Mouse (Mus musculus): Measurements from ENCODE around the gene Tmem135.
"Not testable (repeated sequence)": the region's sequence is repeated elsewhere in the genome, so short reads cannot be mapped to it uniquely, and the experiment has no call there.

Gene Tmem135

GRCm38 (mm10) chr7:89326761-89327160 is 77.3 kb downstream of the Tmem135 start:
- DNase-seq (ENCODE audit: low read depth, low spot score) = no peak

- DNase-seq (ENCODE audit: low read depth, low spot score) = no peak
Measured at GRCm38 (mm10) chr7:89326202-89326601, 77.8 kb downstream of the Tmem135 start.

- not testable (repeated sequence) for DNase-seq (ENCODE audit: low read depth, low spot score)
Measured at GRCm38 (mm10) chr7:89322741-89323140, 81.3 kb downstream of the Tmem135 start.

- no peak for DNase-seq (ENCODE audit: low read depth, low spot score)
Measured at GRCm38 (mm10) chr7:89319351-89319750, 84.7 kb downstream of the Tmem135 start.

- not testable (repeated sequence) for DNase-seq (ENCODE audit: low read depth, low spot score)
Measured at GRCm38 (mm10) chr7:89317088-89317487, 86.9 kb downstream of the Tmem135 start.

- no peak for DNase-seq (ENCODE audit: low read depth, low spot score)
Measured at GRCm38 (mm10) chr7:89316112-89316511, 87.9 kb downstream of the Tmem135 start.

- DNase-seq (ENCODE audit: low read depth, low spot score) = no peak
Measured at GRCm38 (mm10) chr7:89311555-89311954, 92.5 kb downstream of the Tmem135 start.

GRCm38 (mm10) chr7:89308926-89309325 is 95.1 kb downstream of the Tmem135 start:
- DNase-seq (ENCODE audit: low read depth, low spot score) = no peak

GRCm38 (mm10) chr7:89308238-89308637 is 95.8 kb downstream of the Tmem135 start:
- no peak for DNase-seq (ENCODE audit: low read depth, low spot score)

- DNase-seq (ENCODE audit: low read depth, low spot score) = no peak
Measured at GRCm38 (mm10) chr7:89306831-89307230, 97.2 kb downstream of the Tmem135 start.

GRCm38 (mm10) chr7:89304958-89305357 is 99.1 kb downstream of the Tmem135 start:
- DNase-seq (ENCODE audit: low read depth, low spot score) = no peak

- DNase-seq (ENCODE audit: low read depth, low spot score) = no peak
Measured at GRCm38 (mm10) chr7:89303765-89304164, 100.3 kb downstream of the Tmem135 start.

- DNase-seq (ENCODE audit: low read depth, low spot score) = no peak
Measured at GRCm38 (mm10) chr7:89298911-89299458, 105.0 kb downstream of the Tmem135 start.

GRCm38 (mm10) chr7:89296941-89297340 is 107.1 kb downstream of the Tmem135 start:
- no peak for DNase-seq (ENCODE audit: low read depth, low spot score)

- DNase-seq (ENCODE audit: low read depth, low spot score) = no peak
Measured at GRCm38 (mm10) chr7:89282664-89283063, 121.4 kb downstream of the Tmem135 start.

GRCm38 (mm10) chr7:89270438-89270837 is 133.6 kb downstream of the Tmem135 start:
- DNase-seq (ENCODE audit: low read depth, low spot score) = not testable (repeated sequence)

- DNase-seq (ENCODE audit: low read depth, low spot score) = no peak
Measured at GRCm38 (mm10) chr7:89269826-89270225, 134.2 kb downstream of the Tmem135 start.

- DNase-seq (ENCODE audit: low read depth, low spot score) = no peak
Measured at GRCm38 (mm10) chr7:89267542-89267941, 136.5 kb downstream of the Tmem135 start.

GRCm38 (mm10) chr7:89266017-89266760 is 137.8 kb downstream of the Tmem135 start:
- DNase-seq (ENCODE audit: low read depth, low spot score) = no peak

GRCm38 (mm10) chr7:89260966-89261365 is 143.1 kb downstream of the Tmem135 start:
- DNase-seq (ENCODE audit: low read depth, low spot score) = no peak

- DNase-seq (ENCODE audit: low read depth, low spot score) = peak; percentile 46
Measured at GRCm38 (mm10) chr7:89258832-89259231, 145.2 kb downstream of the Tmem135 start.

GRCm38 (mm10) chr7:89257871-89258502 is 146.0 kb downstream of the Tmem135 start:
- no peak for DNase-seq (ENCODE audit: low read depth, low spot score)

- DNase-seq (ENCODE audit: low read depth, low spot score) = no peak
Measured at GRCm38 (mm10) chr7:89253772-89254171, 150.2 kb downstream of the Tmem135 start.
